Mouse (Mus musculus) thymus, postnatal 0 days (tissue): Measurements from ENCODE around the gene Nxpe4. TPM values are rescaled to one million over a fixed set of nuclear protein-coding genes. Genes with fewer than 3 reads are reported as not detected.
"Not testable (repeated sequence)": the region's sequence is repeated elsewhere in the genome, so short reads cannot be mapped to it uniquely, and the experiment has no call there.

Experiments
- DNase-seq: peaks from one replicate; pipeline ENCODE4 v3.0.0-alpha.2; 2015; ENCODE audit warnings: low spot score
- polyA plus RNA-seq: library from polyadenylated mRNA; unstranded; fragments of >200 nt; fragmentation: Nextera tagmentation; extraction: Ambion mirVana; gene quantifications from 2 replicates; pipeline ENCODE4 v1.2.1, GENCODE M21; 2015

Gene Nxpe4
- polyA plus RNA-seq, 1 experiment from 2014 or later: 1.8 TPM

- no peak for DNase-seq
Observed at GRCm38 (mm10) chr9:48239461-48239860, 77.6 kb downstream of the Nxpe4 start.

- no peak for DNase-seq
Observed at GRCm38 (mm10) chr9:48240431-48240830, 78.6 kb downstream of the Nxpe4 start.

GRCm38 (mm10) chr9:48241791-48242190, 80.0 kb downstream of the Nxpe4 start:
- no peak for DNase-seq

GRCm38 (mm10) chr9:48242756-48243155, 80.9 kb downstream of the Nxpe4 start:
- DNase-seq: no peak

GRCm38 (mm10) chr9:48244175-48244574, 82.4 kb downstream of the Nxpe4 start:
- no peak for DNase-seq

- no peak for DNase-seq
Observed at GRCm38 (mm10) chr9:48245525-48245924, 83.7 kb downstream of the Nxpe4 start.

- DNase-seq: no peak
Observed at GRCm38 (mm10) chr9:48247276-48247675, 85.5 kb downstream of the Nxpe4 start.

- no peak for DNase-seq
Observed at GRCm38 (mm10) chr9:48252236-48252635, 90.4 kb downstream of the Nxpe4 start.

GRCm38 (mm10) chr9:48257001-48257400, 95.2 kb downstream of the Nxpe4 start:
- no peak for DNase-seq

- peak; percentile 13 for DNase-seq
Observed at GRCm38 (mm10) chr9:48257741-48258423, 96.1 kb downstream of the Nxpe4 start.

GRCm38 (mm10) chr9:48264616-48265015, 102.8 kb downstream of the Nxpe4 start:
- DNase-seq: no peak

GRCm38 (mm10) chr9:48265491-48265890, 103.7 kb downstream of the Nxpe4 start:
- DNase-seq: no peak

GRCm38 (mm10) chr9:48266286-48267027, 104.6 kb downstream of the Nxpe4 start:
- DNase-seq: peak; percentile 50

GRCm38 (mm10) chr9:48267028-48267441, 105.2 kb downstream of the Nxpe4 start:
- DNase-seq: peak; percentile 19

GRCm38 (mm10) chr9:48267960-48268359, 106.1 kb downstream of the Nxpe4 start:
- no peak for DNase-seq

GRCm38 (mm10) chr9:48276831-48277230, 115.0 kb downstream of the Nxpe4 start:
- no peak for DNase-seq

GRCm38 (mm10) chr9:48284221-48284620, 122.4 kb downstream of the Nxpe4 start:
- DNase-seq: no peak

GRCm38 (mm10) chr9:48290281-48290680, 128.5 kb downstream of the Nxpe4 start:
- DNase-seq: no peak

GRCm38 (mm10) chr9:48294754-48295153, 132.9 kb downstream of the Nxpe4 start:
- no peak for DNase-seq

- no peak for DNase-seq
Observed at GRCm38 (mm10) chr9:48298983-48299382, 137.2 kb downstream of the Nxpe4 start.

- DNase-seq: not testable (repeated sequence)
Observed at GRCm38 (mm10) chr9:48303564-48303963, 141.7 kb downstream of the Nxpe4 start.

GRCm38 (mm10) chr9:48311241-48311640, 149.4 kb downstream of the Nxpe4 start:
- DNase-seq: no peak

- no peak for DNase-seq
Observed at GRCm38 (mm10) chr9:48314194-48314593, 152.4 kb downstream of the Nxpe4 start.
